Mouse (Mus musculus) stomach, embryonic 15.5 days (tissue): ENCODE measurements around the gene Lancl3. TPM values are rescaled to one million over a fixed set of nuclear protein-coding genes. Genes with fewer than 3 reads are reported as not detected.

ENCODE experiments used
- ATAC-seq: fragments of 200-750 bp; cut with Nextera tagmentation; 2 replicates; pipeline ENCODE4 v1.8.0; 2017; ENCODE audit warnings: low read depth, moderate number of reproducible peaks, moderate TSS enrichment; ENCODE audit not compliant: insufficient read depth, low FRiP score
- H3K27ac ChIP-seq: fragments of 300-500 bp; sonication (generic); 2 replicates; pipeline ENCODE4 v1.5.1; 2015; ENCODE audit warnings: mild to moderate bottlenecking, inconsistent platforms
- H3K27me3 ChIP-seq: fragments of 300-500 bp; sonication (generic); replicated peaks from 2 replicates; pipeline ENCODE4 v1.6.1; 2015; ENCODE audit warnings: inconsistent platforms
- H3K36me3 ChIP-seq: fragments of 300-500 bp; sonication (generic); 2 replicates; pipeline ENCODE4 v1.6.1; 2015; ENCODE audit warnings: inconsistent platforms
- H3K4me1 ChIP-seq: fragments of 300-500 bp; sonication (generic); 2 replicates; pipeline ENCODE4 v1.6.1; 2015; ENCODE audit warnings: inconsistent platforms
- H3K4me2 ChIP-seq: fragments of 300-500 bp; sonication (generic); 2 replicates; pipeline ENCODE4 v1.6.1; 2015; ENCODE audit warnings: mild to moderate bottlenecking, inconsistent platforms
- H3K4me3 ChIP-seq: fragments of 300-500 bp; sonication (generic); replicated peaks from 2 replicates; pipeline ENCODE4 v1.5.1; 2015; ENCODE audit warnings: inconsistent platforms
- H3K9ac ChIP-seq: fragments of 300-500 bp; sonication (generic); 2 replicates; pipeline ENCODE4 v1.6.1; 2015; ENCODE audit warnings: inconsistent platforms
- H3K9me3 ChIP-seq: fragments of 300-500 bp; sonication (generic); 2 replicates; pipeline ENCODE4 v1.6.1; 2016; ENCODE audit warnings: inconsistent platforms
- WGBS: fragments of 180-500 bp; shearing (Covaris S2); methylation state at CpG from one replicate; pipeline ENCODE4 v1.1.7; 2015; 5-methylcytosine and 5-hydroxymethylcytosine counted together
- polyA plus RNA-seq: library from polyadenylated mRNA; unstranded; fragments of >200 nt; fragmentation: Nextera tagmentation; extraction: Ambion mirVana; gene quantifications from 2 replicates; pipeline ENCODE4 v1.2.1, GENCODE M21; 2015

The Lancl3 gene
- polyA plus RNA-seq, 1 experiment from 2014 or later, result 1.7 TPM

DNA sequence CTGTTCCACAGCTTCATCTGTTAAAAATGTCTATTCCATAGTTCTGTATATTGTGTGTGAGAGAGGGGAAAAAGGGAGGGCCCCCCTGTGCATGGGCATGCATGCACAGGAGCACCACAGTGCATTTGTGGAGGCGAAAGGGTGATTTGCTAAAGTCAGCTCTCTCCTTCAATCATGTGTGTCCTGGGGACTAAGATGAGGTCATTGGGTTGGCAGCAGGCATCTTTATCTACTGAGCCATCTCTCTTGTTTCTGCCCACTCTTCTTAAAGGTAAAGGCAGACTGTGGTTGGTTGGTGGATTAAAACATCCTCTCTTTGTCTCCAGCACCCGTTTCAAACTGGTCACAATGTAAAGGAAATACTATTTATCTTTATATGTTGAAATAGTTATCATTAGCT, 27.4 kb downstream of the Lancl3 start:
- Histone ChIP-seq H3K27ac (no peak overlapping the region), H3K4me1 (no peaks in the 10 kb centered on the region), H3K9me3 (no peaks in the 10 kb centered on the region), H3K4me2 (no peak overlapping the region), H3K36me3 (no peaks in the 10 kb centered on the region), H3K27me3 (no peaks in the 10 kb centered on the region), H3K9ac (no peak overlapping the region), H3K4me3 (no peak overlapping the region)
- 58% methylated on average over 2 of the region's 2 CpGs for WGBS
- no peak for ATAC-seq

DNA sequence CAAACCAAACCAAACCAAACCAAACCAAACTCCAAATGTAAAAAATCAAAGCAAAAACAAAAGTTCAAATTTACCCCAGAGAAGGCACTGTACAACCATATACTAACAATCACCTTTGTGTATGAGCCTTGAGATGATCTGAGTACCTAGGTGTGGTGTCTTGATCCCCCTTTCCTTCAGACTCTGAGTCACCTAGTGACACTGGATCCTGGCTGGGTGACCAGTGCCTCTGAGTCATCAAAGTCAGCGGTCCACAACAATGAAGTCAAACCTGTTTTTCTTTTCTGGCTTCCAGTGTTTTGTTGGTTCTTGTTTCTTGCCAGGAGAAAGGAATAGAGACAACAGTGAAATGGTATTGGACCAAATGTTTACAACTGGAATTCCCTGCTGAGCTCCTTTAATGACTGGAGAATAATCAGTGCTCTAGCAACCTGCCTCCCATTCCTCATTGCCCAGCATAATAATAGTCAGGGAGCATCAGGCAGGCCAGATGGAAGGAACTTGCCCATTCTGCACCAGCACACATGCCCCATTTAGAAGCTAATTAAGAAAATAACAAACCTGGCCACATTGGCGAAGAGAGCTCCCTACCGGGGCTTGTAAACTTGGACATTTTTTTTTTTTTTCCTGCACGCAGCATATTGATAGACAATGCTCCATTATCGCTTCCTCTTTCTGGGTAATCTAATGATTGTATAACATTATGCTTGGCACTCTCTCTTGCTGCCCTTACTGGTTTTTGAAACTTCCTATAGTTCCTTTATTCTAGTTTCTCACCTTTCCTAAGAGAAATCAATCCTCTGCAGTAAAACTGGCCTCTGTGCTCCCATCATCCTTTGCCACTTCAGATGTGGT, 41.3 kb downstream of the Lancl3 start:
- Histone ChIP-seq H3K4me1 (no peaks in the 10 kb centered on the region), H3K4me2 (no peak overlapping the region), H3K9me3 (no peaks in the 10 kb centered on the region), H3K36me3 (no peaks in the 10 kb centered on the region), H3K9ac (no peak overlapping the region), H3K27me3 (no peaks in the 10 kb centered on the region), H3K4me3 (no peak overlapping the region), H3K27ac (no peak overlapping the region)
- whole genome bisulfite sequencing, result 73% methylated on average over 5 of the region's 5 CpGs
- peak; percentile 53; the same call in 1 of the 2 replicates for ATAC-seq

DNA sequence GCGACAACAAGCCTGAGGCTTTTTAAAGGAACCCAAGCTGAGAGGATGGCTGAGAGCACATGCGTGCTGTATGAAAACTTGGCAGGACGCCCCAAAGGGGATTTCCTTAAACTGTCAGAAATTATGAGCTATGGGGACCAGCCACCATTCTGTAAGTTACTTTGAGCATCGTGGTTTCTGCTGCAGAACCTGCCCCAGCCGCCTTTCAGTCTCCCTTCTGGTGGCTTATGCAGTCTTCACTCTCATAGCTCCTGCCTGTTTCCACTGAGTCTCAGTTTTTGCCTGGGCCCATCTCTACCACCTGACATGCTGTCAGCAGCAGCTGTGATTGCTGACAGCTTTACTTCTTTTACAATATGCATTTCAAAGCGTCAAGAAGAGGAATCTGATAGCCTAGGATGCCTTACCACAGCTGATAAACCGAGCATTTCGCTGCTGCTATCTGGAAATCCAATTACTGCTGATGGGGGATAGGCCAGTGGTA, 43.7 kb downstream of the Lancl3 start:
- H3K27ac ChIP-seq, result no peak overlapping the region
- no peaks in the 10 kb centered on the region for H3K27me3 ChIP-seq
- no peak overlapping the region for H3K4me3 ChIP-seq
- H3K4me2 ChIP-seq, result no peak overlapping the region
- WGBS, result 38% methylated on average over 8 of the region's 8 CpGs
- no peaks in the 10 kb centered on the region for H3K4me1 ChIP-seq
- no peaks in the 10 kb centered on the region for H3K36me3 ChIP-seq
- no peaks in the 10 kb centered on the region for H3K9me3 ChIP-seq
- no peak overlapping the region for H3K9ac ChIP-seq
- ATAC-seq, result no peak

DNA sequence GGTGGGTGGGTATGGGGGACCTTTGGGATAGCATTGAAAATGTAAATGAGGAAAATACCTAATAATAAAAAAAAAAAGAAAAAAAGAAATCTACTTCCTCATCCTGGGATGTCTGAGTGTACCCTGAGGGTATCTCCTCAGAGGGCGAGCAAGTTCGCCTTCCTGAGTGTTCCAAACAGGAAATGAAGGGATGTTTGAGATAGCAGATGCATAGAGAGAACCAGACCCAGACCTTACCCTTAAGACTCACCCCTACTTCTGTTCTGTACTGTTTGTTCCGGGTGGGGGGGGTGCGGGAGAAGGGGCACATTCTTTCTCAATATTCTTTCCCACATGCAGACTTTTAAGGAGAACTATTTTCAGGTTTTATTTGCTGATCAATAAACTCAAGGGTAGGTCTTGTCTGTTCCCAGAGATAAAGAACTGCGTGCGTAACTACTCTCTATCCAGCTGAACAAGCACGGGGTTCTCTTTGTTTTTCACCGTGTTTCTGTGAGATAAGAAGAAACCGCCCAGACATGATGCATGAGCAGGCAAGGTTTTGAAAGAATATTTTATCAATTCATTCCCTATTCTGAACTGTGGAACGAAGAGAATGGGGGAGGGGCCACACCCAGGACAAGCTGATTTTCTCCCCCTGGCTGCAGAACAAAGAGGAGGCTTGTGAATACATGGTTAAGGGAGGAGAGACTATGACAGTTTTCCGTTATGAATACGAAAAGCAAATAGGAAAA, 45.1 kb downstream of the Lancl3 start:
- Histone ChIP-seq H3K27ac (no peak overlapping the region), H3K9me3 (no peaks in the 10 kb centered on the region), H3K4me3 (no peak overlapping the region), H3K9ac (no peak overlapping the region), H3K36me3 (no peaks in the 10 kb centered on the region), H3K4me1 (no peaks in the 10 kb centered on the region), H3K27me3 (no peaks in the 10 kb centered on the region), H3K4me2 (no peak overlapping the region)
- 60% methylated on average over 12 of the region's 12 CpGs for WGBS
- peak; percentile 83 for ATAC-seq

DNA sequence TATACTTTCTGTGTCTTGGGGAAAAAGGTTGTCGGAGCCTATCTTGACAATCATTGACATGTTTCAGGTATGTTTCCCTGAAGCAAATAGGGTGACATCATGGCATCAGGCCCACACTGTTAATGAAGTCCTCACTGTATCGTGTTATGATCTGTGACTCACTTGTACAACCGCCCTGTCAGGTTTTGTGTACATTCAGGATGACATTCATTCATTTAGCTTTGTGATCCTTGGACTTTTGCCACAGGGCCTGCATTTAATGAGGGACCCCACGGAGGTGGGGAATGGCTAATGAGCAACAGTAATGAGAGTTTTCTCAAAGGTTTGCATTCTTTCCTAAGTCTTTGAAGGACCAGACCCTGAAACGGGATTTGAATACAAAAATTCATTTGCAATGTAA, 49.2 kb downstream of the Lancl3 start:
- no peaks in the 10 kb centered on the region for H3K27me3 ChIP-seq
- no peak overlapping the region for H3K4me2 ChIP-seq
- H3K36me3 ChIP-seq, result no peaks in the 10 kb centered on the region
- H3K4me1 ChIP-seq, result no peaks in the 10 kb centered on the region
- 48% methylated on average over 5 of the region's 5 CpGs for WGBS
- H3K9me3 ChIP-seq, result no peaks in the 10 kb centered on the region
- H3K9ac ChIP-seq, result no peak overlapping the region
- ATAC-seq, result no peak
- no peak overlapping the region for H3K4me3 ChIP-seq
- no peak overlapping the region for H3K27ac ChIP-seq

DNA sequence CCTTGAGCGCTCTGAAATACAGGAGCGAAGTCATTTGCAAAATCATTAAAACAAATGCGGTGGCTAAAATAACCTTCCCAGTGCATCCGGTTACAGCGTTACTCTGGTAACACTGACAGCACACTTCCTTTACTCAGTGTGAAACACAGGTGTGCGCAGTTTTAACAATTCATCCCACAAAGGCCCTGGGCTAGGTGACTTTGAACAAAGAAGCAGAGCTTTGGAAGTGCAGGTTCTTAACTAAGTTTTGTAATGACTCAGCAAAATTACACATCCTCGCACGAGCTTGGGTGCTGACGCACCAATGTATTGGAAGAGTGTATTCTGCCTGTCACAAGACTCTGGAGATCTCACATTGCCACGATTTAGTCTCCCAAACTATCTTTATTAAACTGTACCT, 54.3 kb downstream of the Lancl3 start:
- H3K4me1 ChIP-seq, result no peaks in the 10 kb centered on the region
- WGBS, result 73% methylated on average over 10 of the region's 10 CpGs
- no peak overlapping the region for H3K4me3 ChIP-seq
- H3K27ac ChIP-seq, result no peak overlapping the region
- no peak overlapping the region for H3K9ac ChIP-seq
- no peak overlapping the region for H3K4me2 ChIP-seq
- ATAC-seq, result no peak
- no peaks in the 10 kb centered on the region for H3K36me3 ChIP-seq
- H3K9me3 ChIP-seq, result no peaks in the 10 kb centered on the region
- no peaks in the 10 kb centered on the region for H3K27me3 ChIP-seq

DNA sequence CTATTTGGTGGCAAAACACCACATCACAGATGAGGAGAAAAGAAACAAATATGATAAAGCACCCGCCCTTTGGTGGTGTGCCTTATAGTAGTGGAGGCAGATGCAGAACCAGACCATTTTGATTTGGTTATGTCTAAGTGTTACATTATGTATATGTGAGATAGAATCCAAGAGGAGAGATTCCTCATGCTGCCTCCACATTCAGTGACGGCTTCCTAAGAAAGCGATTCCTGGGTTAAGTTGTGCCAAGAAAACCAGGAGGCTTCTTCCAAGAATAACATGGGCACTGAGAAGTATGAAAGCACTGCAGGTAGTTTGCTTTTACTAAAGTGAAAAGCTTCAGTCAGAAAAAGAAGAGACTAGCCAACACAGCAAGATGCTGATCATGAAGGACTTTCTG, 55.2 kb downstream of the Lancl3 start:
- no peak for ATAC-seq
- H3K4me3 ChIP-seq, result no peak overlapping the region
- no peak overlapping the region for H3K27ac ChIP-seq
- H3K36me3 ChIP-seq, result no peaks in the 10 kb centered on the region
- 93% methylated on average over 3 of the region's 3 CpGs for WGBS
- H3K27me3 ChIP-seq, result no peaks in the 10 kb centered on the region
- no peak overlapping the region for H3K9ac ChIP-seq
- H3K4me2 ChIP-seq, result no peak overlapping the region
- H3K9me3 ChIP-seq, result no peaks in the 10 kb centered on the region
- H3K4me1 ChIP-seq, result no peaks in the 10 kb centered on the region

DNA sequence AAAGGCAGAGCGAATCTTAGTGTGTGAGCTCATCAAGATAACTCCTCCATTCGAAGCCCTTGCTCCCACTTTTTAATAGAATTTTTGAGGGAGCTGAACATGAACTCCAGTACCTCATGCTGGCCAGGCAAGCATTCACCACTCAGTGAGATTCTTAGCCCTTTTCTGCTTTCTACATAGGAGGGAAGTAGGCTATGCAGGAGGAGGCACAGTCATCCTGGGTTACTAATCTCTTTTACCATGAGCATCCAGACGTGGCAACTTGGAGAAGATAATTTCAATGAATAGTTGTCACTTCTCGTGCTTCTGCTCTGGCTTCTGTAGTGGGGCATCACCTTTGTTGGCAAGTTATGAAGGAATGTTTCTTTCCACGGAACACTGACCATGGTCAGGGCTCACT, 57.1 kb downstream of the Lancl3 start, which contains the start of gene Gm14862:
Gene Gm14862 (minus strand): TSS at position 134 of the 400 bp plus-strand sequence.
- 71% methylated on average over 5 of the region's 5 CpGs for WGBS
- no peak within 1 kb of the TSS for H3K4me2 ChIP-seq
- ATAC-seq, result peak; percentile 35; the same call in 1 of the 2 replicates

DNA sequence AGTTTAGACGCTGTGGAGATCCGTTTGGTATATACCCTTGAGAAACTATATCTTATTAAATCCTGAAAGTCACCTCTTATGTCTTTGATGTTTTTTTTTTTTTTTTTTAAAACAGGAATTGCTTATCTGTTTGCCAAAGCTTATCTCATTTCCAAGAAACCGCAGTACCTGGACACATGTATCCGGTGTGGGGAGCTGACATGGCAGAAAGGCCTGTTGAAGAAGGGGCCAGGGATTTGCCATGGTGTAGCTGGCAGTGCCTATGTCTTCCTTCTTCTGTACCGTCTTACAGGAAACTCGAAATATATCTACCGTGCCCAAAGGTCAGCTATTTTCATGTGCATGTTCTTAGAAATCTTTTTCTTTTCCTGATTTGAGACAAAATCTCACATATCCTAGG, 58.1 kb downstream of the Lancl3 start:
- no peak overlapping the region for H3K9ac ChIP-seq
- ATAC-seq, result no peak
- H3K4me2 ChIP-seq, result no peak overlapping the region
- no peaks in the 10 kb centered on the region for H3K36me3 ChIP-seq
- H3K4me3 ChIP-seq, result no peak overlapping the region
- H3K4me1 ChIP-seq, result no peaks in the 10 kb centered on the region
- 72% methylated on average over 7 of the region's 7 CpGs for WGBS
- no peak overlapping the region for H3K27ac ChIP-seq
- no peaks in the 10 kb centered on the region for H3K27me3 ChIP-seq
- H3K9me3 ChIP-seq, result no peaks in the 10 kb centered on the region

More for the DNA sequence above, 57.1 kb downstream of the Lancl3 start, which contains the start of gene Gm14862:
- Histone ChIP-seq H3K27ac (no peak within 1 kb of the TSS), H3K27me3 (no peaks in the 10 kb centered on the region), H3K9ac (no peak within 1 kb of the TSS), H3K9me3 (no peaks in the 10 kb centered on the region), H3K4me3 (no peak within 1 kb of the TSS), H3K36me3 (no peaks in the 10 kb centered on the region), H3K4me1 (no peaks in the 10 kb centered on the region)

DNA sequence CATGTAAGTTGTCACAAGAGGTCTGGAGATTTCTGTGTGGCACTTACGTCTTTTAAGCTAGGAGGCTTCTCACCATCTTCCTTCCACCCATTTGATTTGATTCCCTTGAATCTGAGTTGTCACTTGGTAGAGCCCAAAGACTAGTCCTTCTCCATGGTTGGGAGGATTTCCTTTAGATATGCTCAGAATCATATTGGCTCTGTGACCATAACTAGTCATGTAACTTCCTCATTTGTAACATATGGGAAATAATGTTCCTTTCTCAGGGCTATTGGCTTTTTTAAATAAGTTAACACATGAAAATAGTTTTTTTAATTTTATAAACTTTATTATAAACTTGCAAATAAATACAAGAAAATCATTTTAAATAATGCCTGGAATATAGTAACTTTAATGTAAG, 59.6 kb downstream of the Lancl3 start:
- no peaks in the 10 kb centered on the region for H3K9me3 ChIP-seq

DNA sequence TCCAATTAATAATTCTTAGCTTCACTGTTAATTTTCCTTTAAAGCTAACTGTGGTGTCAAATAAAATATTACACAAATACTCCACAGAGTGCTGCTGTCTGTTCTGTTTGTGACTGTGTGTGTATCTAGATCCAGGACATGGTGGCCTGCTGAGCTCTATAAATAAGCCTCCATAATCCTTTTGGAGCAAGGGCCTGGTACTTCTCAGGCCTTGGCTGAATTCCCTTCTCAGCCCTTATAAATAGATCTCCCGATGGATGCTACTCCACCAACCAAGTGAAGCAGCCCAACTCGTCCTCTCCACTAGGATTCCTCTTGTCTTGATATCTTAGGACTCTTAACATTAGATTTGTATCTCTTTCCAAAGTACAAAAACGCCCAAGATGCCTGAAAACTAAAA, 71.4 kb downstream of the Lancl3 start:
- no peaks in the 10 kb centered on the region for H3K27me3 ChIP-seq
- no peak overlapping the region for H3K4me3 ChIP-seq
- no peak overlapping the region for H3K4me2 ChIP-seq
- H3K9me3 ChIP-seq, result no peaks in the 10 kb centered on the region
- H3K27ac ChIP-seq, result no peak overlapping the region
- no peak for ATAC-seq
- no peaks in the 10 kb centered on the region for H3K4me1 ChIP-seq
- no peak overlapping the region for H3K9ac ChIP-seq
- WGBS, result 57% methylated on average over 3 of the region's 3 CpGs
- no peaks in the 10 kb centered on the region for H3K36me3 ChIP-seq

More for the DNA sequence above, 59.6 kb downstream of the Lancl3 start:
- no peak overlapping the region for H3K27ac ChIP-seq
- WGBS, result 90% methylated on average over 1 of the region's 1 CpGs
- no peaks in the 10 kb centered on the region for H3K36me3 ChIP-seq
- H3K4me1 ChIP-seq, result no peaks in the 10 kb centered on the region
- no peaks in the 10 kb centered on the region for H3K27me3 ChIP-seq
- no peak overlapping the region for H3K4me3 ChIP-seq
- no peak for ATAC-seq
- no peak overlapping the region for H3K4me2 ChIP-seq
- H3K9ac ChIP-seq, result no peak overlapping the region

DNA sequence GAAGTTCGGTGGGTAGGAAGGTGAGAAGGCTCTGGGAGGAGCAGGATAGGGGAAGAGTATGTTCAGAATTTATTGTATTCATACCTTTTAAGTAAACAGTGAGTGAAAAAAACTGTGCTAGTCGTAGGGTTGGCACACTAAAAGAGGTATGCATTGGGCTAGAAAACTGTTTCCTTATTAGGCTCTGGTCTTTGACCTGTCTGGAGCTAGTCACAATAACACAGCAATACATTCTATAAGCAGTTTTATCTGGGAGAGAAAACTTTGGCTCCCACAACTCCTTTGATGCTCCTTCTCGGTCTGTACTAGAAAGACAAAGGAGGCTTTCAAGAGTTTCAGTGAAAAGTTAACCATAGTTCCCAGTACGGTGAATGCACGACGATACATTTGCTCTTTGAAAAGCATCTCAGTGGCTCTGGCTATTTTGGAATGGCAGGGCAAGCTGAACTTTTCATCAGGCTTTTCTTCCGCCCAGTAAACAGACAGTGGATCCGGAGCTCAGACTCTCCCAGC, 72.3 kb downstream of the Lancl3 start:
- Histone ChIP-seq H3K4me2 (peak overlapping the region; percentile 55), H3K9ac (no peak overlapping the region), H3K27ac (no peak overlapping the region; the same call in 1 of the 2 replicates), H3K36me3 (no peaks in the 10 kb centered on the region), H3K4me1 (no peaks in the 10 kb centered on the region), H3K4me3 (peak overlapping the region; percentile 55), H3K9me3 (no peaks in the 10 kb centered on the region), H3K27me3 (no peaks in the 10 kb centered on the region)
- ATAC-seq, result 0 out of 2 replicates have a peak, but pooled peaks have one; percentile 20
- WGBS, result 14% methylated on average over 8 of the region's 8 CpGs
